Mouse (Mus musculus) thymus, postnatal 10 days (tissue): ENCODE measurements around the gene Trex2.
A peak's percentile ranks its signal among the peaks of the same experiment; 100 is the strongest.
"Not testable (repeated sequence)": the region's sequence is repeated elsewhere in the genome, so short reads cannot be mapped to it uniquely, and the experiment has no call there.

Experiments
- DNase-seq, 2 experiments: peaks; one replicate each; pipeline ENCODE4 v3.0.0; 2021; ENCODE audit warnings: low spot score in 2 of 2

The Trex2 gene

DNA sequence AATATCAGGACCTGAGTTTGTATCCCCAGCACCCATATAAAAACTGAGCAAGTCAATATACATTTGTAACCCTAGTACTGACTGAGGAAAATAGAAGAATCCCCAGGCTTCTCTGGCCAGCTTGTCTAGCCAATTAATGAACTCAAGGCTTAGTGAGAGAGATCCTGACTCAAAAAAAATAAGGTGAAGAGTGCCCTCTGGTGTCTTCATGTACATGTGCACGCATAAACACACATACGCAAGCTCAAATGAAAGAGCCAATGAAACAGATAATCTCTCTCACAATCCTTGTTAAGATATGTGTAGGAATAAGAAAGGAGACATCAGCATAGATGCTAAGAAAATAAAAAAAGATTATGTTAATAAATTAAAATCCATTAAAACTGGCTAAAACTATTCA, 5.1 kb downstream of the Trex2 start:
- peak in 1 of 2 experiments; percentile 8 for DNase-seq

DNA sequence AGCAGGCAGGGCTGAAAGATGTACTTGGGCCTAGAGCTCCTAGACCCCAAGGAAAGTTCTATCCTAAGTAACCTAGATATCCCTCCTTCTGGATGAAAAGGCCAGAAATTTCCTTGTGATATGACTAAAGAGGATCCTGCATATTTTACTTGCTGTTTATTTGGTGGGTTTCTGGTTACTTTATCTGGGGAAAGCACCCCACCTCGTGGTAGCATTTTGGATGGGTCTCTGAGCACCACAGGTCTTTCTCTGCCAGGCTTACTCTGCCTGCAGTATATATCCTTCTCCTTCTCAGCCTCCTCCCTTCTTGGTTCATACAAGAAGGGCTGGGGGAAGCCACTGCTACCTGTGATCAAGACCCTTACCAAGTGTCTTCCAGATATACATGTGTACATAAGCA, 22.4 kb downstream of the Trex2 start:
- DNase-seq = no peak

DNA sequence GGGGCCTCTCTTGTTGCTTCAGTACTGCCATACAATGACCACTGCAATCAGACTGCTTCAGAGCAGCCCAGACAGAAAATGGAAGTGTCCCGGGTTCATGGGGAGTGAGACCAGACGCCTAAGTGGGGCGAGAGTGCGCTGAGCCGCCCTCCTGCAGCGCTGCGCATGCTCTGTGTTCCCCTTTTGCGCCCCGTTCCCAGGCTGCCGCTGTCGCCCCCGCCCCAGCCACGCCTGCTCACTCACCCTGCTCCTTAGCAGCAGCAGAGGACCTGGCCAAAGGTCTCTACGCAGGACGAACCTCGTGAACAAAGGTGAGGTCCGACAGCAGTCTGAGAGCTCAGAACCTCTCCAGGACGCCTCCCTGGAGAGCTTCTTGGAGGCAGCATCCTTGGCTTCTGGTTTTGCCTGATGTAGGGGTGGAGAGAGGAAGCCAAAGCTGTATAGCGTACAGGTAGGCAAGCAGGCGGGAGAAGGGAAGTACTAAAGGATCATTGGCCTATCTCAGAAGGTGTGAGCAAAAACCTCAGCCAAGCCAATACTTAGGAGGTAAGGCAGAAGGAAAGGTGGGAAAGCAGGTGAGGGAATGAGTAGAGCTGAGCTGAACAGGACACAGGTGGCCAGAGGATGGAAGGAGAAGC, 24.1 kb downstream of the Trex2 start, which contains the start of gene Zfp92:
Gene Zfp92, plus strand, starts transcription at position 217 of the 638 bp plus-strand sequence.
- peak in 1 of 2 experiments; percentile 18 for DNase-seq

DNA sequence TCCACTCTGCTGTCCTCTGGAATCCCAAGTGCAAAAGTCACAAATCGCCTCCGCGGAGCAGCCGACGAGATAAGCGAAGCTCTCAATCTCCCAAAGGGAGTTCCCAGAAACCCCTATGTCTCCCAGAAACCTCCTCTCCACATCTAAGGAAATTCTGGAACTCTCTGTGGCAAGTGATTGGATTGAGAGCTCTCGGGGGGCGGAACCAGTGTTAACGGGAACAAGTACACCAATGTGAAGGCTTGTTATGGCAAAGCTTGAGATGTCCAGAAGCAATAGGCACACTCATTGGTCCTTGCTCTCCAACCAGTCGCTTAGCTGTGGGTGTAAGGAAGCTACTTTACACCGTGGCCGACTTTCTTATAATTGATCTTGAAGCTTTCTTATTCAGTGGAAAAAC, 33.5 kb downstream of the Trex2 start:
- no peak for DNase-seq

DNA sequence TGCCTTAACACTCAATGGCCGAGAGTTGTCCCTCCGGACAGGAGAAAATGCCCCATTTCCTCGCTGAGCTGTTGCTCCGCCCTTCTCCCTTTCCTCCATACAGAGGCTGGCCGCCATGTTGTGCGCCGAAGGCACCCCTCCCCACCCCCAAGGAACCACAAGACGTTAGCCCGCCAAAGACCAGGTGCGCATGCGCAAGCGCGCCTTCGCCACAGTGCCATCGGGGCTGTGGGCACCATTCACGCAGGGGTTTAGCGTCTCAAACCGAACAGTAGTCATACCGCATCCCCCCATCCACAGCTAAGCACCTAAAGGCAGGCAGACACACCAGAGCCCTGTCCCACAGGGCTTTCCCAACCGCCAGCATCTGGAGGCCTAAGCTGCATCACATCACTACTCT, 34.2 kb downstream of the Trex2 start:
- DNase-seq = no peak

DNA sequence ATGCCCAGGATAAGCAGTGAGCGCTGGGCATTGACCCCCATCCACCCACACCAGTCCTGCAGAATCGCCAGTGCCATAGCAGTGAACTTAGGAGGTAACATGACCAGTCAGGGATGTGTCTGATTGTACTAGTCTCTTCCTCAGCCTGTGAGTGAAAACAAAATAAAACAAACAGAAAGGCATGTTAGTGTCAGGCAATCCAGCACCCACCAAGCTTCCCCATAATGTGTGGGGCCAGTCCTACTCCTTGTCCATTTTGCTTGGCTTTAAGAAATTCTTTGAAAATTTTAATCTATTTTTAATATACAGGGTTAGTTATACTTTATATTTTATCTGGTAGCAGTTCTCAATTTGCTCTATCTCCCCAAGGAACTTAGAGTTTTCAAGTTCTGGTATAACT, 36.5 kb downstream of the Trex2 start, which contains the start of gene Gm18336:
Gene Gm18336, minus strand, starts transcription at position 101 of the 400 bp plus-strand sequence.
- not testable (repeated sequence) for DNase-seq

DNA sequence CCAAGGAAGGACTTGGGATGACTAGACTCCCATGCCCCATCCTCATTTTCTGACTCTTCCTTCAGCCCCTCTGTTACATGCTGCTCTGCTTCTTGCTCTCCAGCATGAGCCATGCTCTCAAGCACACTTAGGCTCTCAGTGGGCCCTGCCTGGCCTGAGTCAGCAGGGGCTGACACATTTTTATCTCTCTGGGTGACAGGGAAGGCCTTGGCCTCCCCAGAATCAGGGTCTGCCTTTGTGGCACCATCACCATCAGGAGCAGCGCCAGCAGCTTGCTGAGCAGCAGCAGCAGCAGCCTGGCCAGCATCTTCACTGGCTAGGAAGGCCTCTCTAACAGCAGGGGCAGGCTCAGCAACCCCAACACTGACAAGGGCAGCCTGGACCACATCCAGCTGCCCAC, 38.7 kb downstream of the Trex2 start:
- no peak for DNase-seq

DNA sequence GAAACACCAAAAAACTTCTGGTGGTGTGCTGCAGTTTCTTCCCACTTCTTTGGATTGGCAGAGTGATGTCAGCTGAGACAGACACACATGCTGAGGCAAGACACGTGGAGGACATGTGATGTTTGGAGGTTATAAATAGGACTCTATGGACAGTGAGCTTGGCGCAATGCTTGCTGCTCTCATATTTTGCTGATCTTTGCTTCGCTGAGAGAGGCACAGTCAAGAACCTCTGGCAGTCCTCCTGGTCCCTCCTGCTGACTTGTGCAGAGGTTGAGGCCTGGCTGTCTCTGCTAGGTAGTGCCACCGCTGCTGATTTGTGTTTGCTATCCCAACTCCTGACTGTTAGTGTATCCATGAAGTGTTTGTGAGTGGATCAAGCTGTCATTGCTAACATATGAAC, 43.7 kb downstream of the Trex2 start:
- DNase-seq = no peak

DNA sequence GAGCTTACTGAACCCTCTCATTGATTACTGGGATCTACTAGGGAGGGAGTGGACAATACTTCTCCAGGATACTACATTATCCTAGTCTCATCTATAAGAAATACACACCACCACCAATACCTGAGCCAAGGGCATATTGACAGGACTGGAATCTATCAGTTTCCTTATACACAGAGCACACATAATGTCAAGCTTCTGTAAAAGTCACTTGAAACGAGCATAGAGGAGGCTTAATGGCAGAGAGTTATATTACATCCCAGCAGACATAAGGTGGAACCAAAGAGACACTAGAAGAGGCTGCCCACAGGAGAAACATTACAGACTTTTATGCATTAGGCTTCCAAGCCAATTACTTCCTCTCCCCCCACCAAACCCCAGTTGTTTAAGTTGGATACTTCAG, 50.2 kb downstream of the Trex2 start:
- no peak for DNase-seq

DNA sequence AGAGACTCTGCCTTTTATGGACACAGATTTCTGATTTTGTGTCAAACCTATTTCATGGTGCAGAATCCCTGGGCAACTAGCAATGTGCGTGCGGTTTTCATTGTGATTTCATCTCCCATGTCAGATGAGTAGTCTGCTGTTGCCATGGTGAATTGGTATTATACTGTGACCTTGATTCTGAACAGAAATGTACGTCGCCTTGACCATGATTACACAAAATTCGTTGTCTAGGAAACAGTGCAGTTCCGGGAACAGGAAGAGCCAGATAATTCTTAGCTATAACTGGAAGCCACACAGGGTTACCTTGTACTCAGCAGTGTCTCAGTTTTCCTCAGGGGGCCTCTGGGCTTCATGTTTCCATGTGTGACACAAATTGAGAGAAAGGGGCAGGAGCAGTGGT, 50.7 kb downstream of the Trex2 start:
- DNase-seq = no peak
